Mouse (Mus musculus) megakaryocyte-erythroid progenitor cell, adult 5-6 weeks (primary cell): ENCODE data around the gene Il4i1. TPM values are rescaled to one million over a fixed set of nuclear protein-coding genes. Genes with fewer than 3 reads are reported as not detected.

Experiments
- ATAC-seq: replicated peaks from 2 replicates; pipeline ENCODE4 v1.8.0; 2016; ENCODE audit warnings: mild to moderate bottlenecking, inconsistent platforms; ENCODE audit not compliant: severe bottlenecking, poor library complexity, low FRiP score, low TSS enrichment
- total RNA-seq, 2 experiments: library from RNA; stranded (forward) in 1 of 2; stranded (reverse) in 1 of 2; fragments of 200-1000, 215-1000 nt in 1 of 2; fragments of >200 nt in 1 of 2; fragmentation: Nextera tagmentation in 1 of 2; gene quantifications; 2 replicates each; pipeline ENCODE4 v1.2.3; 2014 to 2017

Il4i1 gene
- 2.5 and 6.5 TPM in 2 replicates for total RNA-seq (2014; fragmentation: Nextera tagmentation)
- total RNA-seq (2017) = 0.76 and 1.7 TPM in 2 replicates

DNA sequence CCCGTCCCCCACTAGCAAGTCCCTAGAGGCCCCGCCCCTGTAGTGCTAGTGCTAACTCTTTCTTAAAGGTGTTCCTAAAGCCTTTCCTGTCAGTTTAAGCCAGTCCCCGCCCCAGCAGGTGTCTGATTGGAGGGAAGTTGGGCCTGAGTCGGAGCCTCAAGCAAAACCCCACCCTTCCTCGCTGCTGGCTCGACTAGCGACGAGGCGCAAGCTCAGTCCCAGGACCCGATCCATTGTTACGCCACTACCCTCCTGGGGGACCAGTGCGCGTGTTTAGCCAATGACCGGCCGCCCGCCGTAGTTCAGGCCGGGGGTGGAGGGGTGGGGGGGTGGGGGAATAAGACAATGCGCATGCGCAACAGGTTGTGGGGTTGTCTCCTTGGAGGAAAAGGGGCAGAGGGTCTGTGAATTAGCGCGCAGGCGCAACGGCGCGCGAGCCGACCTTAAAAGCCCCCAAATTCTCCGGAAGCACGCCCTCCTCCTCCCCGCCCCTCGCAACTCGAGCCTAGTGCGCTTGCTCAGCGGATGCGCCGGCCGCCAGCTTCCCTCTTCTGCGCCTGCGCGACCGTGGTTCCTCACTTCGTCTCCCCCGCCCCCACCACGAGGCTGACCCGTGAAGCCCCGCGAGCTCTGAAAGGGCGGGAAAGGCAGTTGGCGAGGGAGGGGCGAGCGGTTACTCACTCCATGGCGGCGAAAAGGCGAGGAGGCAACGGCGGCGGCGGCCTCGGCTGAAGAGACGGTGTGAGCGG is at the start of gene Il4i1, which contains the start of gene Nup62:
TSS of gene Il4i1 (plus strand) at position 667 of the 749 bp plus-strand sequence.
TSS of gene Nup62 (plus strand) at position 368 of the 749 bp plus-strand sequence.
- ATAC-seq = peak; percentile 92

- ATAC-seq = peak; percentile 42
Observed at GRCm38 (mm10) chr7:44768129-44768528, 48.1 kb upstream of the Il4i1 start.

DNA sequence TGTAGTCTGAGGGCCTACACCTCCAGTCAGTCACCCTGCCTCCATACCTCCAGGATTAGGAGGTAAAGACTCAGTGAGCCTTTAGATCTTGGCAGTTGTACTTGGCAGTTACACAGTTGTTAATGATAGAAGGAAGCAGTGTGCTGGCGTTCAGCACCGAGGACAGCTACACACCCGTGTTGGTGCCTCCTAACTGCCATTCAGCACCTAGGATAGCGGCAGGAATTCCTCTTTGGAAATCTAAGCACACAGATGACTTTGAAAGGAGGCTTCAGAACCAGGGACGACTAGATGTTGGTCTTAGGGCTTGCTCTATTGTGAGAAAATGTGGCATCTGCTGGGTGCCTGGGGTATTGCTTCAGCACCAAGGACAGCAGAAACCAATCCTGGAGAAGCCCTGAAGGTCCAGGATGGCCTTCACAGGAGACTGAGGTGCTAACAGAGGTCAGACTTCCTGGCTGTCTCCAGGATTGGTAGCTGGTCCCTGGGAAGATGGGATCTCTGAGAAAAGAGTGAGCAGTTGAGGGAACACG is 46.1 kb upstream of the Il4i1 start:
- ATAC-seq = peak; percentile 49; the same call in 1 of the 2 replicates

- peak; percentile 54; the same call in 1 of the 2 replicates for ATAC-seq
Observed at GRCm38 (mm10) chr7:44772591-44773204, 43.5 kb upstream of the Il4i1 start.

DNA sequence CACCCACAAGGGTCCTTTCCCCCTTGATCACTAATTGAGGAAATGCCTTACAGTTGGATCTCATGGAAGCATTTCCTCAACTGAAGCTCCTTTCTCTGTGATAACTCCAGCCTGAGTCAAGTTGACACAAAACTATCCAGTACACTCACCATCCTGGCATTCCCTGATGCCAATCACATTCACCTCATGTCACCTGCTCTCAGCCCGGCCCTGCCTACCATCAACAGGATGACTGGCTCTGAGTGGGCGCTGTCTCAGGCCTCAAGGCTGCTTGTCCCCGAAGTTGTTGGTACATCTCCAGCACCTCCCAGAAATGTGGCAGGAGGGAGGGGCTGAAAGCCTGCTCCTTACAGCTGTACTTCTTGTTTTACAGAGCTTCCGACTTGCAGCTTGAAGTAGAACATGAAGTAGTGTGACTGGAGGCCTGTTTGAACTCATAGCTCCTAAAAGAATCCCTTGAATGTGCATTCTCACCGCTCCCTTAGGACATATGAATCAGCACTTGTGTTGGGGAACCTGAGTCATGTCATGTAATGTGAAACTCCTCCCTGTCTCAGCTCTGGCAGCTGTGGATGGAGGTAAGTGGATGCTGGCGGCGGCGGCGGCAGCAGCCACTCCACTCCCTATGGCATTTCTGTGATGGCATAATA is 39.2 kb upstream of the Il4i1 start:
- ATAC-seq = no peak

- no peak for ATAC-seq
Observed at GRCm38 (mm10) chr7:44780101-44780500, 36.1 kb upstream of the Il4i1 start.

GRCm38 (mm10) chr7:44789531-44789930 is 26.7 kb upstream of the Il4i1 start:
- no peak for ATAC-seq

DNA sequence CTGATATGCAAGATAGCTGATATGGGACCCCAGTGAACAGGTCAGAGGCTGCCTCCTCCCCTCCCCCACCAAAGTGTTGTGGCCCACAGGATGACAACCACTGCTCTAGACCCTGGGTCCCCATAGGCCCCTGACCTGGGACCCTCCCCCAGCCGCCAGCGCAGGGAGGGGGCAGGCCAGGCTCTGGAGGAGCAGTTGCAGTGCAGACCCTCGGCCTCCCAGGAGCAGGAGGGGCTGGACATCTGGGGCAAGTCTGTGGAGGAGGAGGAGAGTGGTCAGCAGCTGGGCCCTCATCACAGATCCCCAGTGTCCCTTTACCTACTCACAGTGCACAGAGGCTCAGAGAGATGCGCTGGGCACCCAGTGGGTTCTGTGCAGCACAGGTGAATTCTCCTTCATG is 26.1 kb upstream of the Il4i1 start:
- ATAC-seq = no peak

- ATAC-seq = no peak
Observed at GRCm38 (mm10) chr7:44792781-44793180, 23.4 kb upstream of the Il4i1 start.

DNA sequence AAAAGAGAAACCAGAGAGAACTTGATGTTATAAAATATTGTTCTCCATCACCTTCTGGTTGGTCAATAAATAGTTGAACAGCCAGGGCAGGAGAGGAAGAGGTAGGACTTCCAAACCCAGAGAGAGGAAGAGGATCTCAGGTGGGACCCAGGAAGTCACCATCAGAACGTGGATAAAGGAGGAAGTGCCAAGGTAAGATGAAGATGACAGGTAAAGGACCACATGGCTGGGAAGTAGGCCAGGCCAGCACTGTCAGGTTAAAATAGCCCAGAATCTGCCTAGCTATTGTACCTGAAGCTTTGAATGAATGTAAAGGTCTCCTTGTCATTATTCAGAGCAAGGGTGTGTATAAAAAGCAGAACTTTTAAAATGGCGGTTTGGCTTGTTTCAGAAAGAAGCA is 7.3 kb upstream of the Il4i1 start:
- ATAC-seq = no peak

DNA sequence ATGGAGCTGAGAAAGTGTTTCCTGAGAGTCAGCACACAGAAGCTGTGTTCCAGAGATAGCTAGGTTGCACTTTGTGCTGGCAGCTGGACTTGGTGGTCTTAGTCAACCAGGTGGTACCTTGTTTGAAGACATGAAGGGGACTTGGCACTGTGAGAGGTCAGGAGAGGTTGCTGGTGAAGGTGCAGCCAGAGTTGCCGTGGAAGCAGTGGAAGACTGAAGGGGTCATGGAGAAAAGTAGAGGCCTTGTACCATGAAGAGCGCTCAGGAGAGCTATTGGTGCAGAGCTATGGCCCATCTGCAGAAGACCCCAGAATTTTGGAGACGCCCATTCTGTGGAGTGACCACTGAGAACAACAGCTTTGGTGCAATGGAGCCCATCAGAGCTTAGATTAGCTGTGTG is 6.7 kb upstream of the Il4i1 start:
- no peak for ATAC-seq

DNA sequence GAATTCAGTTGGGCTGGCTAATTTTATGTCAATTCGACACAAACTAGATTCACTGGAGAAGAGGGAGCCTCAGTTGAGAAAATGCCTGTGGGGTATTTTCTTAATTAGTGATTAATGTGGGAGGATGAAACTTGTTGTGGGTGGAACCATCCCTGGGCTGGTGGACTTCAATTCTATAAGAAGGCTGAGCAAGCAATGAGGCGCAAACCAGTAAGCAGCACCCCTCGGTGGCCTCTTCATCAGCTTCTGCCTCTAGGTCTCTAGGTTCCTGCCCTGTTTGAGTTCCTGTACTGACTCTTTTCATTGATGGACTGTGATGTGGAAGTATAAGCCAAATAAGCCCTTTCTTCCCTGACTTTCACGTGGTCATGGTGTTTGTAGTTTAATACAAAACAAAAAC is 5.8 kb upstream of the Il4i1 start:
- ATAC-seq = no peak

DNA sequence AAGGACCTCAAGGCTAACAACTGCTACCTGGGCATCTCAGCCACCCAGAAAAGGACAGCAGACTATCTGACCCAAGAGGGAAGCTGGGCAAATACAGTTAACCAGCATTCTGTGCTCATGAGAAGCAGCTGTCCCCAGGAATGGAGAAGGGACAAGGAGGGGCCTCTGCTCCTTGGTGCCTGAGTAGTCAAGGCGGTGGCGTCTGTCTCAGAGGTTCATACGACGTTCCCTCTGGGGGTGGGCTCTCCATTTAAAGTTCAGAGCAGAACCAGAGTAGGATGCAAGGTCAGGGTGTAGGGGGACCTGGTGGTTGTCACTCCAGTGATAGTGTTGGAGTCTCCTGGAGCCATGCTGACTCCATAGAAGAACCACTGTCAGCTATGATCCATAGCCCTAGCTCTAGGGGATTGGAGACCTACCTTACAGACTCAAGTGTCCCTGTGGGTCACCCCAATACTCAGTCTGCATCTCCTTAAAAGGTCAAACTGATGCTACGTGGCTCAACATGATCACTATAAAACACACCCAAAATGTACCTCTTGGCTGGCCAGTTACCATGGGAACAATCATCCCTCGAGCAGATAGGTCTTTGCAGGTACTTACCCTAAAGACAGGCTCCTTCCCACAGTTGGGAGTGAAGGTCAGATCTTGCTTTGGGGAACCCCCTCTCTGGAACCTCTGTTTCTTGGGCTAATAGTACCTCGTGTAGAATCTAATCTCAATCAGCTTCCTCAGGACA is 5.2 kb upstream of the Il4i1 start:
- no peak for ATAC-seq

DNA sequence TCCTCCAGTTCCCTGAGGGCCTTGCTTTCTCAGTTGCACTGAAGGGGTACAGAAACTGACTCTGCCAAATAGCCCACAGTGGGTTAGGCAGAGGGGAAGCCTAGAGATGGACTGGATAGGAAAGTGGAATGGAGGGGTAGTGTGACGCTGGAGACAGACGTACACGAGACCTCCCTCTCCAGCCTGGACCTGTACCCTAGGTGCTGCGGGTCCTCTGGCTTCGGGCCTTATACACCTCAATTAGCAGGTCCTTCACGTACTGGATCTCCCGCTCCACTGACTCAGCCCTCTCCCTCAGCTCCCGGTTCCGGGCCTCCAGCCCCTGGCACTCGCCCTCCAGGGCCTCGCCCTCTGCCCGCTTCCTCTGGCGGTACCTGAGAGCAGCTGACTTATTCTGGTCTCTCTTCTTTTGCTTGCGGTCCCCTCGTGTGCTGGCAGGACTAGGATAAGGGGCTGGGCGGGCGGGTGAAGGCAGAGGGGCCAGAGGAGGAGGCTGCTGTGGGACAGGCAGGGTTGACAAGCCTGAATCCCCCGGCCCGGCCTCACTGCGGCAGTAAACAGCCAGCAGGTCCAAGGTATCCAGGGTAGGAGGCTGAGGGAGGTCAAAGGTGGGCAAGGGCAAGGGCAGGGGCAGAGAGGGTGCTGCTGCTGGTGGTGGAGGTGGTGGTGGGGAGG is 3.4 kb upstream of the Il4i1 start:
- no peak for ATAC-seq

GRCm38 (mm10) chr7:44813985-44814384 is 2.2 kb upstream of the Il4i1 start:
- ATAC-seq = no peak

- ATAC-seq = no peak
Observed at GRCm38 (mm10) chr7:44814423-44814822, 1.8 kb upstream of the Il4i1 start.

DNA sequence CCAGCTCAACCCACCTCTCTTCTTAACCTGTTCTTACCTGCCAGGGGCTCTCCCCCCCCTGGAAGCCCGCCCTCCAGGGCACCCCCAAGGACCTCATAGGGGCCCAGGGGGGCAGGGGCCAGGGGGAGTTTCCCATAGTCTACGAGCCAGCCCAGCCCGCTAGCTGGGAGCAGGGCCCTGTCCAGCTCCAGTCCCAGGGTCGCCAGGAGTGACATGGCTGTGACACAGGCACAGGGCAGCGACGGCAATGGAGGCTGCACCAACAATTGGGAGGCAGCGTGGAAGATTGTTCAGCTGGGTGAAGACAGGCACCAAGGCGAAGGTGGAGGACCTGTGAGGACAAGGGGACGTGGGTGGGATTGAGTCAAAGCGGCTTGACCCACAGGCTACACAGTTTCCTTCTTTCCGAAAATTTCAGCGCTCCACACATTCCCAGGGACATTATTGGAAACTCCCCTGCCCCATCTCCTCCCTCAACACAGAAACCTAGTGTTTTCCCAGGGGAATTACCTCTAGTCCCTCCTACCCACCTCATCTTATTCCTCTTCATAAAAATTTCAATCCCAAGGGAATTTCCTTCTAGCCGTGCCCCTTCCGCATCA is 1.1 kb upstream of the Il4i1 start:
- no peak for ATAC-seq

DNA sequence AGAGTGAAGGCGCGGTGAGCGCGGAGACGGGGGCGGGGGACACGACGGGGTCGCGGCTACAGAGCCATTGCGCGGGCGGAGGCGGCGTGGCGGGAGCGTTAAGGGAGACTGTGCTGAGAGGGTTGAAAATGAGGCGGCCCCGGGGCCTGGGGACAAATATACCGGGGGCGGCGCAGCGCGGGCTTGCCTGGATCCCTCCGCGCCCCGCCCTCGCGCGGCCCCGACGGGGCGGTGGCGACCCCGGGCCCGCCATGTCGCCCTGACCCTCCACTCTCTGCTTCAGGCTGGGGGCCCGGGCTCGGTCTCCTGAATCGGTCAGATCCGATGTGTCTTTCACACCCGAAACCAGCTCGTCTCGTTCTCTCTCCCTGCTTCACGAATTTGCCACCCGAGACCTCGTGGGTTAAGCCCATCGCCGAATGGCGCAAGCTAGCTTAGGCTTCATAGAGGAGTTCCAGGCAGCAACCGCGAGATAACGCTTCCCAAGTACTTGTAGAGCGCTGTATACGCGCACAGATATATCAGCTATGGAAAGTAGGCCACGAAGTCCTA is 359 bp downstream of the Il4i1 start, which contains the start of gene Atf5:
TSS of gene Atf5 (minus strand) at position 189 of the 552 bp plus-strand sequence.
- ATAC-seq = no peak
